Mouse (Mus musculus): ENCODE results near the gene Carnmt1.

DNA sequence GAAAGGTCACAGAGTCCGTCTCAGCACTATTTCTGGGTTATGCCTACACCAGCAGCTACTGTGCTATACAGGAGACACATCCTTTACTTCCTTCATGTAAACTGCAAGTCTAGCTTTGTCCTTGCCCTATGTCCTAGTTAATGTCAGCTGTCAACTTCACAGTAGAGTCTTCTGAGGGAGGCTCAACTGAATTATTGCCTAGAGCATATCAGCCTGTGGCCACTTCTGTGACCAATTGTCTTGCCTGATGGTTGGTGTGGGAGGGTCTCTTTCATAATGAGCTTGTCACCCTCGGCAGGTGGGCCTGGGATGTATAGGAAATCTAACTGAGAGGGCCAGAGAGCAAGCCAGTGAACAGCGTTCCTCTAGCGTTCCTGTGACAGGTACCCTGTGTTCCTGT lies 27.2 kb upstream of the Carnmt1 start:
- TF ChIP-seq CTCF (IDR thresholded peaks at IDR 0.05; ENCODE audit: low read depth) (no peak), EP300 (optimal IDR thresholded peaks at IDR 0.05) (no peak)
